9 mouse cellular contexts compared by ENCODE assay signal in genomic region chr5:124046741-124047401, GRCm38 (mm10). TPM values are rescaled to one million over a fixed set of nuclear protein-coding genes. Genes with fewer than 3 reads are reported as not detected.
A peak's percentile ranks its signal among the peaks of the same experiment; 100 is the strongest.
DNase-seq lines count a peak whose midpoint lies in the region; ATAC-seq lines count a peak whose summit lies in the region.
"Had no signal": no experiment of that assay in that cellular context is flagged by ENCODE, and none has a peak within 500 bp of the region (broad histone marks: within the 10 kb centered on the region; RNA-seq: fewer than 3 reads in every experiment).

No protein-coding gene starts in this region.

- no peak overlapping the region for H3K9ac ChIP-seq in lung, embryonic 16.5 days (ENCODE audit: low read length)

- no peaks in the 10 kb centered on the region for H3K27me3 ChIP-seq in lung, embryonic 16.5 days (ENCODE audit: control insufficient read depth, insufficient read depth, low read depth, low read length)

- WGBS in lung, embryonic 16.5 days, result 77% methylated on average over 7 of the region's 7 CpGs

- H3K4me1 ChIP-seq in lung, embryonic 16.5 days (replicated peaks; ENCODE audit: control insufficient read depth, insufficient read depth, low read length), result peaks cover 12% of the 10 kb centered on the region; the same call in 1 of the 2 replicates

- DNase-seq in adrenal gland, adult (ENCODE audit: inconsistent age in 2 of 2, low spot score in 1 of 2), result peak; percentile 80
- DNase-seq in adrenal gland, postnatal 4 days (ENCODE audit: low spot score in 2 of 2), result no peak
- DNase-seq in testis, postnatal 14 days (ENCODE audit: low spot score), result peak; percentile 46
- DNase-seq in testis, postnatal 10 days (ENCODE audit: low spot score), result no peak
- DNase-seq in thymus, adult 18-20 months, result no peak
- no peak for DNase-seq in gastrocnemius, adult 18-20 months (ENCODE audit: low spot score)
- DNase-seq in thymus, postnatal 0 days (ENCODE audit: low spot score), result no peak
- DNase-seq: kidney, adult 9 months had no signal

- no peaks in the 10 kb centered on the region for H3K36me3 ChIP-seq in lung, embryonic 16.5 days (ENCODE audit: control insufficient read depth, insufficient read depth, low read length)

- ATAC-seq in lung, embryonic 16.5 days (ENCODE audit: low read depth), result 0 out of 2 replicates have a peak, but pooled peaks have one; percentile 27

- H3K4me3 ChIP-seq in lung, embryonic 16.5 days (ENCODE audit: low read length), result no peak overlapping the region

- no peak overlapping the region for H3K4me2 ChIP-seq in lung, embryonic 16.5 days (ENCODE audit: low read depth, low read length)

- no peak overlapping the region for H3K27ac ChIP-seq in lung, embryonic 16.5 days (ENCODE audit: low read length)

- no peaks in the 10 kb centered on the region for H3K9me3 ChIP-seq in lung, embryonic 16.5 days (ENCODE audit: control insufficient read depth, low read length)

RNA-seq across cellular contexts. Expression of gene Vps37b, which starts 14.8 kb away (rescaled TPM):
- 10 to 100 TPM; 61.4 to 64.1 TPM for total RNA-seq in adrenal gland, postnatal 4 days (2021)
- polyA plus RNA-seq in lung, embryonic 16.5 days (2015; fragmentation: Nextera tagmentation; extraction: Ambion mirVana), result 39.2 and 41.6 TPM in 2 replicates
- total RNA-seq in gastrocnemius, adult 18-20 months (2021), result 1 to 10 TPM; 5.7 to 6.6 TPM
- 32.4 and 32.8 TPM in 2 replicates for polyA plus RNA-seq in thymus, postnatal 0 days (2015; fragmentation: Nextera tagmentation; extraction: Ambion mirVana)

RNA-seq across cellular contexts. Expression of gene Abcb9, which starts 48.7 kb away (rescaled TPM):
- 1 to 10 TPM; 5.8 to 7.2 TPM for total RNA-seq in adrenal gland, postnatal 4 days (2021)
- polyA plus RNA-seq in lung, embryonic 16.5 days (2015; fragmentation: Nextera tagmentation; extraction: Ambion mirVana), result 2.7 and 3.8 TPM in 2 replicates
- 1 to 10 TPM; 8.4 to 8.9 TPM for total RNA-seq in gastrocnemius, adult 18-20 months (2021)
- polyA plus RNA-seq in thymus, postnatal 0 days (2015; fragmentation: Nextera tagmentation; extraction: Ambion mirVana), result 38.3 and 39.3 TPM in 2 replicates

Comparison
In these comparisons a context has a peak if more than half of its experiments do, and no peak if none do; other contexts are left out.
1. DNase-seq: peak in adrenal gland, adult (2 of 2) and testis, postnatal 14 days (single experiment); none in adrenal gland, postnatal 4 days (0 of 2), testis, postnatal 10 days (single experiment), thymus, adult 18-20 months (0 of 2), gastrocnemius, adult 18-20 months (single experiment) and thymus, postnatal 0 days (single experiment).
2. RNA of gene Vps37b, which starts 14.8 kb away (total RNA-seq): 61.4 to 64.1 TPM in adrenal gland, postnatal 4 days; 5.7 to 6.6 TPM in gastrocnemius, adult 18-20 months; every median in the first group is over 4 times any median in the second.